Mouse (Mus musculus): ENCODE results near the gene Nt5dc2. TPM values are rescaled to one million over a fixed set of nuclear protein-coding genes. Genes with fewer than 3 reads are reported as not detected.

Nt5dc2 gene
- polyA plus RNA-seq, 1 experiment: 141 TPM

- Histone ChIP-seq H3K36me3 (ENCODE audit: control insufficient read depth, insufficient read depth, low read length, poor library complexity, severe bottlenecking) (peaks cover 11% of the 10 kb centered on the region; the same call in 1 of the 2 replicates), H3K9me3 (replicated peaks; ENCODE audit: control insufficient read depth, insufficient read depth, low read length, poor library complexity, severe bottlenecking) (no peaks in the 10 kb centered on the region), H3K27me3 (ENCODE audit: control insufficient read depth, insufficient read depth, low read length, poor library complexity, severe bottlenecking) (no peaks in the 10 kb centered on the region), H3K9ac (ENCODE audit: low read depth, poor library complexity, severe bottlenecking) (no peak overlapping the region), H3K4me3 (ENCODE audit: low read depth, low read length) (no peak overlapping the region), H3K4me1 (ENCODE audit: control insufficient read depth, insufficient read depth, low read length) (peaks cover 7% of the 10 kb centered on the region), H3K27ac (ENCODE audit: insufficient read depth, low read length) (no peak overlapping the region)
- no peak for TF ChIP-seq CTCF (IDR thresholded peaks at IDR 0.05; ENCODE audit: low read depth, low read length)
- TF ChIP-seq POLR2A (IDR thresholded peaks at IDR 0.05; ENCODE audit: insufficient read depth, low read length): no peak
- no peak for TF ChIP-seq EP300 (IDR thresholded peaks at IDR 0.05; ENCODE audit: insufficient read depth, low read depth, low read length)
Observed at GRCm38 (mm10) chr14:31137281-31137595, 6.4 kb downstream of the Nt5dc2 start.

- no peaks in the 10 kb centered on the region for H3K27me3 ChIP-seq (ENCODE audit: control insufficient read depth, insufficient read depth, low read length, poor library complexity, severe bottlenecking)
- H3K4me3 ChIP-seq (ENCODE audit: low read depth, low read length): 0 out of 2 replicates have a peak overlapping the region, but pooled peaks have one; percentile 11
- peaks cover 7% of the 10 kb centered on the region for H3K4me1 ChIP-seq (ENCODE audit: control insufficient read depth, insufficient read depth, low read length)
- H3K27ac ChIP-seq (ENCODE audit: insufficient read depth, low read length): no peak overlapping the region
- peak overlapping the region; percentile 9; the same call in 1 of the 2 replicates for H3K9ac ChIP-seq (ENCODE audit: low read depth, poor library complexity, severe bottlenecking)
- peaks cover 11% of the 10 kb centered on the region; the same call in 1 of the 2 replicates for H3K36me3 ChIP-seq (ENCODE audit: control insufficient read depth, insufficient read depth, low read length, poor library complexity, severe bottlenecking)
- H3K9me3 ChIP-seq (replicated peaks; ENCODE audit: control insufficient read depth, insufficient read depth, low read length, poor library complexity, severe bottlenecking): no peaks in the 10 kb centered on the region
- no peak for TF ChIP-seq EP300 (IDR thresholded peaks at IDR 0.05; ENCODE audit: insufficient read depth, low read depth, low read length)
- TF ChIP-seq CTCF (IDR thresholded peaks at IDR 0.05; ENCODE audit: low read depth, low read length): no peak
- no peak for TF ChIP-seq POLR2A (IDR thresholded peaks at IDR 0.05; ENCODE audit: insufficient read depth, low read length)
Observed at GRCm38 (mm10) chr14:31137791-31138190, 6.9 kb downstream of the Nt5dc2 start.

- Histone ChIP-seq H3K9me3 (replicated peaks; ENCODE audit: control insufficient read depth, insufficient read depth, low read length, poor library complexity, severe bottlenecking) (no peaks in the 10 kb centered on the region), H3K27ac (ENCODE audit: insufficient read depth, low read length) (no peak overlapping the region), H3K27me3 (ENCODE audit: control insufficient read depth, insufficient read depth, low read length, poor library complexity, severe bottlenecking) (no peaks in the 10 kb centered on the region), H3K36me3 (ENCODE audit: control insufficient read depth, insufficient read depth, low read length, poor library complexity, severe bottlenecking) (peaks cover 11% of the 10 kb centered on the region; the same call in 1 of the 2 replicates), H3K9ac (ENCODE audit: low read depth, poor library complexity, severe bottlenecking) (0 out of 2 replicates have a peak overlapping the region, but pooled peaks have one; percentile 9), H3K4me3 (ENCODE audit: low read depth, low read length) (peak overlapping the region; percentile 24), H3K4me1 (ENCODE audit: control insufficient read depth, insufficient read depth, low read length) (peaks cover 7% of the 10 kb centered on the region)
- no peak for TF ChIP-seq CTCF (IDR thresholded peaks at IDR 0.05; ENCODE audit: low read depth, low read length)
- TF ChIP-seq EP300 (IDR thresholded peaks at IDR 0.05; ENCODE audit: insufficient read depth, low read depth, low read length): no peak
Observed at GRCm38 (mm10) chr14:31138219-31138896, 7.5 kb downstream of the Nt5dc2 start.

GRCm38 (mm10) chr14:31138897-31139429 lies 8.1 kb downstream of the Nt5dc2 start:
- Histone ChIP-seq H3K4me3 (ENCODE audit: low read depth, low read length) (0 out of 2 replicates have a peak overlapping the region, but pooled peaks have one; percentile 10), H3K36me3 (ENCODE audit: control insufficient read depth, insufficient read depth, low read length, poor library complexity, severe bottlenecking) (peaks cover 11% of the 10 kb centered on the region; the same call in 1 of the 2 replicates), H3K4me1 (ENCODE audit: control insufficient read depth, insufficient read depth, low read length) (peaks cover 7% of the 10 kb centered on the region), H3K9ac (ENCODE audit: low read depth, poor library complexity, severe bottlenecking) (no peak overlapping the region), H3K27ac (ENCODE audit: insufficient read depth, low read length) (no peak overlapping the region), H3K27me3 (ENCODE audit: control insufficient read depth, insufficient read depth, low read length, poor library complexity, severe bottlenecking) (no peaks in the 10 kb centered on the region), H3K9me3 (replicated peaks; ENCODE audit: control insufficient read depth, insufficient read depth, low read length, poor library complexity, severe bottlenecking) (no peaks in the 10 kb centered on the region)
- TF ChIP-seq CTCF (IDR thresholded peaks at IDR 0.05; ENCODE audit: low read depth, low read length) (no peak), EP300 (IDR thresholded peaks at IDR 0.05; ENCODE audit: insufficient read depth, low read depth, low read length) (no peak), POLR2A (IDR thresholded peaks at IDR 0.05; ENCODE audit: insufficient read depth, low read length) (no peak)

- TF ChIP-seq POLR2A (IDR thresholded peaks at IDR 0.05; ENCODE audit: insufficient read depth, low read length): no peak
- TF ChIP-seq CTCF (IDR thresholded peaks at IDR 0.05; ENCODE audit: low read depth, low read length): no peak
- TF ChIP-seq EP300 (IDR thresholded peaks at IDR 0.05; ENCODE audit: insufficient read depth, low read depth, low read length): no peak
- Histone ChIP-seq H3K4me3 (ENCODE audit: low read depth, low read length) (no peak overlapping the region), H3K4me1 (ENCODE audit: control insufficient read depth, insufficient read depth, low read length) (peaks cover 7% of the 10 kb centered on the region), H3K27me3 (ENCODE audit: control insufficient read depth, insufficient read depth, low read length, poor library complexity, severe bottlenecking) (no peaks in the 10 kb centered on the region), H3K27ac (ENCODE audit: insufficient read depth, low read length) (no peak overlapping the region), H3K9ac (ENCODE audit: low read depth, poor library complexity, severe bottlenecking) (no peak overlapping the region), H3K36me3 (ENCODE audit: control insufficient read depth, insufficient read depth, low read length, poor library complexity, severe bottlenecking) (peaks cover 11% of the 10 kb centered on the region; the same call in 1 of the 2 replicates), H3K9me3 (replicated peaks; ENCODE audit: control insufficient read depth, insufficient read depth, low read length, poor library complexity, severe bottlenecking) (no peaks in the 10 kb centered on the region)
Observed at GRCm38 (mm10) chr14:31139666-31140065, 8.8 kb downstream of the Nt5dc2 start.

- Histone ChIP-seq H3K27ac (ENCODE audit: insufficient read depth, low read length) (no peak overlapping the region), H3K9me3 (replicated peaks; ENCODE audit: control insufficient read depth, insufficient read depth, low read length, poor library complexity, severe bottlenecking) (no peaks in the 10 kb centered on the region), H3K27me3 (ENCODE audit: control insufficient read depth, insufficient read depth, low read length, poor library complexity, severe bottlenecking) (no peaks in the 10 kb centered on the region), H3K36me3 (ENCODE audit: control insufficient read depth, insufficient read depth, low read length, poor library complexity, severe bottlenecking) (peaks cover 11% of the 10 kb centered on the region; the same call in 1 of the 2 replicates), H3K9ac (ENCODE audit: low read depth, poor library complexity, severe bottlenecking) (no peak overlapping the region), H3K4me1 (ENCODE audit: control insufficient read depth, insufficient read depth, low read length) (peaks cover 7% of the 10 kb centered on the region), H3K4me3 (ENCODE audit: low read depth, low read length) (no peak overlapping the region)
- TF ChIP-seq EP300 (IDR thresholded peaks at IDR 0.05; ENCODE audit: insufficient read depth, low read depth, low read length) (no peak), CTCF (IDR thresholded peaks at IDR 0.05; ENCODE audit: low read depth, low read length) (no peak)
Observed at GRCm38 (mm10) chr14:31140141-31140540, 9.3 kb downstream of the Nt5dc2 start.
